Mouse (Mus musculus) hematopoietic stem cell, adult 5-6 weeks (primary cell): ENCODE measurements around the gene Gm6880. TPM values are rescaled to one million over a fixed set of nuclear protein-coding genes. Genes with fewer than 3 reads are reported as not detected.
"Not testable (repeated sequence)": the region's sequence is repeated elsewhere in the genome, so short reads cannot be mapped to it uniquely, and the experiment has no call there.

ENCODE experiments used
- ATAC-seq, 2 experiments: fragments of 125-278 bp in 1 of 2; replicated peaks in 1 of 2; 2 replicates each; pipeline ENCODE4 v1.8.0; 2016 to 2017; ENCODE audit warnings: inconsistent platforms in 2 of 2, mild to moderate bottlenecking in 2 of 2, moderate number of reproducible peaks in 2 of 2, low read depth in 1 of 2, moderate TSS enrichment in 1 of 2; ENCODE audit not compliant: low FRiP score in 2 of 2, poor library complexity in 2 of 2, severe bottlenecking in 2 of 2, insufficient read depth in 1 of 2, low TSS enrichment in 1 of 2
- total RNA-seq: library from RNA; stranded (forward); fragments of 172-1452, 232-1000 nt; gene quantifications from 2 replicates; pipeline ENCODE4 v1.2.3, GENCODE M21; 2017

Gene Gm6880
- not detected in 2 replicates for total RNA-seq

DNA sequence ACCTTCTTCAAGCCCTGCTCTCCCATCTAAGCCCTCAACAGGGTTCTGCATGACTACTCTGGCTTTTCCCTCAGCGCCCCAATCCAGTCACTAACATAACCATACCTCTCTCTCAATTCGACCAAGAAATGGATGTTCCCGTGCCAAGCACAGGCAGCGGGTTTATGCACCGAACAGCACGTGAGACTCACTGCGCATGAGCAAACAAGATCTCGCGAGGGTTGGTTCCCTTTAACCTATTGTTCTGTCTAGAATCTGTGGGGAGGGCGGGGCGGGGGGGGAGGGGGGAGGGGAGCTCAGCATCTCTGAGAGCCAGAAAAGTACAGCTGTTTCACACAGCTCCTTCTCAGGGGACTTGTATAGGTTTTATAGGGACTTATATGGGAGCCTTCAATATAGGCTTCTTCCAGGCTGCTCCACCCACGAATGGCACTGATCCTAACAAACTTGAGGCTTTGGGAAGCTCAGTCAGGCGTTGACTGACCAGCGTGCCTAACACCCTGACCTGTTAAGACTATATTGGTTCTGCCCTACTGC, at the start of gene Gm6880:
Gene Gm6880 (minus strand): TSS at position 51 of the 537 bp plus-strand sequence.
- ATAC-seq = not testable (repeated sequence)

DNA sequence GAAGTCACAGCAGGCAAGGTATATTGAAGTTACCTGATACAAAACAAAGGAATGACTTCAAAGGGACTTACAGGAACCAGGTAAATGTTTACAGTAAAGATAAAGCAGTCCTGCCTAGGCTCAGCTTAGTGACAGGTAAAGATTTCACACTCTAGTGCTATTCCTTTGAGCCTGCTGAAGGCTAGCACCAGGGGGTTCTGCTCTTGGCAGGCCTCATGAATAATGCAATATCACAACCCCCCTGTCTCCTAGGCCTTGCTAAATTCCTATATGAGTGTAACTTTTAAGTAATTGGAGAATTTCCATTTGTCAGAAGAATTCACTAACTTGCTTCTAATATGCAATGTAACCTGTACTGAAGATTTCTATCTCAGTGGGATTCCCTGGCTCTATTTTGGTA, 36.3 kb upstream of the Gm6880 start:
- ATAC-seq = not testable (repeated sequence)

DNA sequence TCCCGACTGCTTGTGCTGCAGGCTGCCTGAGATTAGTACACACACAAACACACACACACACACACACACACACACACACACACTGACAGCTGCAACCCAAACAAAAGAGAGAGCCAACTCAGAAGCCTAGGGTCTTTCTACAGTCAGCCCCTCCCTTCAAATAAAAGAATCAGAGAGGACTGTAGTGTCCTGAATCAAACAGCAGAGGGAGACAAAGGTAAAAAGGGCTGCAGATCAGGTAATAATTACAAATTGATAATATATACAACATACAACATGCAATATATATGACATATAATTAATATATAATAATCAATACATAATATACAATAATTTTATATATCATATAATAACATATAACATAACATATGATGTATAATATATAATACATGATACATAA, 15.9 kb upstream of the Gm6880 start:
- ATAC-seq = no peak

DNA sequence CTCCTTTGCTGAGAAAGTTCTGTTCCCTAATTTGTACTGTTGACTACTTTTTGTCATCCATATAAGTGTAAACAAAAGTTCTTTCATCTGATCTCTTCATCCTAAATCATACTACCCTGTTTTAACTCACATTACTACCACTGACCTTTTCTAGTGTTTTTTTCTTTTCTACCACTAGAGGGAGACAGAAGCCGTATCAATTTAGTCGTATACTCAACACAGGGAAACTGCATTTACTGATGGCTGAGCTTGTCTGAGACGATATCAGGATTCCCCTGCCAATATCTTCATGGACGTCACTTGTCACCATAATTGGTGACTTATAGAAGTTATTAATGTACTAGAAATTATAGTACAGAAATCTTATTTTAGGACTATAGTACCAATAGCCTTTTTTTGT, 28.4 kb downstream of the Gm6880 start:
- ATAC-seq = 0 out of 4 replicates have a peak, but pooled peaks have one; percentile 45 to 59

DNA sequence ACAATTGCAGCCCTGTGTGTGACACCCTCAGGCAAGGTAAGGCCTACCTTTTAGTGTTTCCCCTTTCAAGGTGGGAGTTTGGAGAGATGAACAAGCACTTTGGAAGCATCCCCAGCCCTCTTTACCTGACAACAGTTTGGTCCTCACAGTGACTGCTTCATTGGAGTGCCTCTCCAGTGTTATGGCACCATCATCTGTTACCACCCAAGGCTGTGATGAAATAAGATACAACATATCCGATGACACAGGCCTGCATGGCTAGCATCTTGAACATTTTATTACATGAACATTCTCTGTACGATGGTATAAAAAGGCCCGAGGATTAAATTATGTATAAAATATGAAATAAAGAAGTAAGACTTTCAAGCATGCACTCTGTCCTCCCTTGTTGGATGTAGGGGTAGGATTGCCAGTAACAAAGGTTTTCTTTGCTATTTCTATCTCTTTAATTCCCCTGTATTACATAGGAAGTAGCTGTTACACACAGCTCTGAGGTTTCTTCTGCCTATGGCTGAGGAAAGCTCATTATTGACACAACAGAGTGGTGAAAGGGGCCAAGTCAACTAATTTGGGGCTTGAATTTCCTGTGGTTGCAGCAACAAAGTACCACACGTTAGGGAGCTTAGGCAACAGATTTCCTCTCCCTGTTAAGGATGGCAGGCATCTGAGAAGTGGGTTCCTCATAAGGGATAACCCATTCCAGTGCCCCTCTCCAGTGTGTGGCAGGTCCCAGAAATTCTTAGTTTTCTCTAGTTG, 29.9 kb downstream of the Gm6880 start:
- peak; percentile 49 to 53; a peak in 2 of 4 replicates for ATAC-seq

Other genes starting within 250 kb of the Gm6880 start
- 446 and 476 TPM in 2 replicates for gene Flna, start 231.6 kb downstream of the Gm6880 start, total RNA-seq
- 83.7 and 99.9 TPM in 2 replicates for gene Emd, start 226.7 kb downstream of the Gm6880 start, total RNA-seq
- gene Rpl10, start 210.6 kb downstream of the Gm6880 start, total RNA-seq = 1,106 and 1,575 TPM in 2 replicates
- gene Taz, start 199.5 kb downstream of the Gm6880 start, total RNA-seq = 29.6 and 50.0 TPM in 2 replicates
- gene Dnase1l1, start 199.1 kb downstream of the Gm6880 start, total RNA-seq = 18.4 and 28.7 TPM in 2 replicates
- gene Atp6ap1, start 184.3 kb downstream of the Gm6880 start, total RNA-seq = 156 and 166 TPM in 2 replicates
- 34.8 and 61.8 TPM in 2 replicates for gene Gdi1, start 176.4 kb downstream of the Gm6880 start, total RNA-seq
- gene Fam50a, start 168.4 kb downstream of the Gm6880 start, total RNA-seq = 36.0 and 53.9 TPM in 2 replicates
- 6.0 and 6.2 TPM in 2 replicates for gene Plxna3, start 152.3 kb downstream of the Gm6880 start, total RNA-seq
- gene Lage3, start 127.8 kb downstream of the Gm6880 start, total RNA-seq = 19.5 and 34.1 TPM in 2 replicates
- gene Ubl4a, start 108.2 kb downstream of the Gm6880 start, total RNA-seq = 20.8 and 25.7 TPM in 2 replicates
- 9.7 and 11.3 TPM in 2 replicates for gene Slc10a3, start 108.0 kb downstream of the Gm6880 start, total RNA-seq
- gene Fam3a, start 88.1 kb downstream of the Gm6880 start, total RNA-seq = 12.6 and 15.8 TPM in 2 replicates
- 40.7 and 50.7 TPM in 2 replicates for gene Ikbkg, start 88.1 kb downstream of the Gm6880 start, total RNA-seq
- gene G6pdx, start 52.2 kb downstream of the Gm6880 start, total RNA-seq = 54.5 and 63.1 TPM in 2 replicates
- gene Olfr1326-ps1, start 93.5 kb upstream of the Gm6880 start, total RNA-seq = not detected in 2 replicates
- gene Olfr1325, start 111.3 kb upstream of the Gm6880 start, total RNA-seq = not detected in 2 replicates
- gene Gm5640, start 164.2 kb upstream of the Gm6880 start, total RNA-seq = not detected in 2 replicates